Mouse (Mus musculus) monocyte, adult 2 months (primary cell): ENCODE data around the gene Pde9a.

Source experiments
- DNase-seq, 2 experiments: peaks; one replicate each; pipeline ENCODE4 v3.0.0; 2022; ENCODE audit warnings: low spot score in 2 of 2, low read depth in 1 of 2

The Pde9a gene

DNA sequence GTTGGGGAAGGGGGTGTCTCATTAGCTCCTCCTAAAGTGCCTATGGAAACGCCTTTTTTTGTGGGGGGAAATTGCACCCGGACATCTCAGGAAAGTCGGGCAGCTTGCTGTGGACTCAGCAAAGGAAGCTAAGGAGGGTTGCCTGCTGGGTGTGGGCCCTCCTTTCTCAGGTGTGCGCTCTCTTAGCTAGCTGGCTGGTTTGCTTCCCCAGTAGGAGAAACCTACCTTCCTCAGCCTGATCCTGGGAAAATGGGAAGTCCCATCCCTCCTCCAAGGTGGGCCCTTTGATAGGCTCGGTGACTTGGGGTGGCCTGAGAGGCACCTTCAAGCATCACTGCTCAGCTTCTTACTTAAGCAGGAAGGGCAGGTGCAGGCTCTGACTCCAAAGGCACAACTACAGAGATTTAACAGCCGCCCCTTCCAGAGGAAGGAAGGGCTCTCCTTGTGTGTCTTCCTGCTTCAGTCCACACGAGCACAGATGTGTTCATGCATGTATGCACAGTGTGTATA lies 811 bp downstream of the Pde9a start:
- DNase-seq, result no peak

DNA sequence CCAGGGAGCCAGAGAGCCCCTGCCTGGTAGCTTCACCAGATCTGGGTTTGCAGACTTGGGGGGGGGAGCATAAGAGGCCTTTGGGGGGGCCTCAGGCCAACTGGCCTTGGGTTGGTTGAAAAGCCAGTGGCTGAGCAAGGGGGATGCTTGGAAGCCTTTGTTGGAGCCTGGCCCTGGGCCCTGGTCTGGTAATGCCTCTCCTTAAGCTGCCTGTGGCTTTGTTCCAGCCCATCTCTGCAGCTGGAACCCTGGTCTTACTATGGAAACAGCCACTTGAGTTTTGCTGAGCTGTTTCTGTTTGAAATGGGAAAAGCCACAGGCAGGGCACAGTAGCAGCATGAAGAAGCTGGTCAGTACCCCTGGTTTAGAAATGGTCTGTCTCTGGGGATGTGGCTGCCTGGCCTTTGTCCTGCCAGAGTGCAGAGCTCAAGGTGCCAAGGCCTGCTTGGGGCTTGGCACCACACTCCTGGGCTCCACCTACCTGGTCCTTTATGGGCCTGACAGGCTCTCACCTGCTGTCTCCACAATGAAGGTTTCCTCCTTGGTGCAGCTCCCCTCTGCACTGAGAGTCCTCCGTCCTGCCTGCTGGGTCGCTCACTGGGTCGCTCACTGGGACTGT lies 3.5 kb downstream of the Pde9a start:
- DNase-seq, result no peak

DNA sequence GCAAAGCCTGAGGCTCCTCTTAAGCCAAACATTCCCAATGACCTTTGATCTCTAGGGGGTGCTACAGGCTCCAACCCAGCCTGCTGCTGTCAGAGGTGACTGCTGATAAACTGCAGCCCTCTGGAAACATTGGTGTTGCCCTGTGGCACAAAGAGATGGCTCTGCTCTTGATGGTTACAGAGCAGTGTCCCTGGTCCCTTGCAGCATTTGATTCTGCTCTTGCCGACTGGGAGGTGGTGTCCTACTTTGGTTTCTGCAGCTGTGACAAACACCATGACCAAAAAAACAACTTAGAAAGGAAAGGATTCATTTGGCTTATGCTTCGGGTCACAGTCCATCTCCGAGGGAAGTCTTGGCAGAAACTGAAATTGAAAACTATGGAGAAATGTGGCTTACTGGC lies 5.5 kb downstream of the Pde9a start:
- no peak for DNase-seq

DNA sequence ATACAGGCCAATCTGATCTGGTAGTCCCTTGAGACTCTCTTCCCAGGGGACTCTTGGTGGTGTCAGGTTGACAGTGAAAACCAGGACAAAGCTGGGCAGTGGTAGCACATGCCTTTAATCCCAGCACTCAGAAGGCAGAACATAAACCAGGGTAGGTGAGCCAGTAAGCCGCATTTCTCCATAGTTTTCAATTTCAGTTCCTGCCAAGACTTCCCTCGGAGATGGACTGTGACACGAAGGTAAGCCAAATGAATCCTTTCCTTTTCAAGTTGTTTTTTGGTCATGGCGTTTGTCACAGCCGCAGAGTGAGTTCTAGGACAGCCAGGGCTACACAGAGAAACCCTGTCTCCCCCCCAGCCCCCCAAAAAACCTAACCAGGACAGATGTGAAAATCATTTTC lies 6.0 kb downstream of the Pde9a start:
- DNase-seq, result no peak

DNA sequence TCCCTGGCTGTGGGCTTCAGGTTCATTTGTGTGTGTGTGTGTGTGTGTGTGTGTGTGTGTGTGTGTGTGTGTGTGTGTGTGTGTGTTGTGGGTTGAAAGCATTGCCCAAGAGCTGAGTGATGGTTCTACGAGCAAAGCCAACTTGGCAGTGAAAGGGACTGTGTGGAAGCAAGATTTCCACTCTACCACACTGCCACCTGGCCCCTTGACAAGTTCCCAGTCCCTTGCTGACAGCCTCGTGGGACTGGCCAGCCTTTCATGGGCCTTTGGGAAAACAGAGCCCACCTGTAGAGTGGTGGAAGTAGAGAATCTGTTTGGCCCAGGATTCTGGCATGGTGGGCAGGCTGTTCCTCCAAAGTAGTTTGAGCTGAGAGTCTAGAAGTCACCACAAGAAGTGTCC lies 7.8 kb downstream of the Pde9a start:
- DNase-seq, result no peak

DNA sequence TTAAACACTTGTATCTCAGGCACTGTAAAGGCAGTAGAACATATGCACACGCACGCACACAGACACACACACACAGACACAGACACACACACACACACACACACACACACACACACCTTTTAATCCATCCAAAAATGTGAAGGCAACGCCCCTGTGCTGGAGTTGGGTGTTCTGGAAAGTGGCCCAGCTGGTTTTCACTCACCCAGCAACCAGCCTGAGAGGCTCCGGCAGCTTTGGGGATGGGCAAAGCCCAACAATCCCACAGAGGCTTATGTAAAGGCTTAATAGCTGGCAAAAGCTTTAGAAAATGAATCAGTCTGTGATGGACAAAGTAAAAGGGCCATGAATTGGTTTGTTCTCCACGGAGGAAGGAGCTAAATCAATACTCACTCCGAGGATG lies 14.3 kb downstream of the Pde9a start:
- no peak for DNase-seq

DNA sequence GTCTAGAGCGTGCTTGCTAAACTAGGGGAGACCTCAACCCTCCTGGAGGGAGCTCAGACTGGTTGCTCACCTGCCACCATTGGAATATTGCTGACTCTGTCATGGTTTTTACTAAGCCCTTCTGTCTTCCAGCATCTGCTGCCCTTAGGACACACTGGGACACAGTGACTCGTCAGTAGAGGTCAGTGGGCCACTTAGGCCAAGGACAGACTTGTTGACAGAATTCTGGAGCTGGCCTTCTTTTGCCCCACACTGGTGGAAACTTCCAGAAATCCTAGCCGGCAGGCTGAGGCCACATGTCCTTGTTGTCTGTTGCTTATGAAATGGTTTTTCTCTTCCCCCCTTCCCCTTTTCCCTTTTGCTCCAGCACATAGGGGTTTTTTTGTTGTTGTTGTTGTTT lies 15.2 kb downstream of the Pde9a start:
- DNase-seq, result no peak

DNA sequence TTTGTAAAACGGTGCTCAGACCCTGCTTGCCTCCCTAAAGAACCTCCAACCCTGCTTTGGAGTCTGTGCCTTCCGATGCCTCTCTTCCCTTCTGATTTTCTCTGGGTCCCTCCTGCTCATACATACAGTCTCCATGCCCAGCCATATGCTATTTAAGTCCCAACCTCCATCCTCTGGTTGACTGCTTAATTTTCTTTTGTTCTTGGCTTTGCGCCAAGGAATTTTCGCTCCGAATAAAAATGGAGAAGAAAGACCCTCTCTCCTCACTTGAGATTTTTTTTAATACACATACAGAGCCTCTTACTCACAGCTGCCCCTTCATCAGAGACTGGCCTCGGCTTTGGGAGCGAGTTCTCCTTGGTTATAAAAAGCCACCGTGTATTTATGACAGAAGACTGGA lies 16.7 kb downstream of the Pde9a start:
- no peak for DNase-seq

DNA sequence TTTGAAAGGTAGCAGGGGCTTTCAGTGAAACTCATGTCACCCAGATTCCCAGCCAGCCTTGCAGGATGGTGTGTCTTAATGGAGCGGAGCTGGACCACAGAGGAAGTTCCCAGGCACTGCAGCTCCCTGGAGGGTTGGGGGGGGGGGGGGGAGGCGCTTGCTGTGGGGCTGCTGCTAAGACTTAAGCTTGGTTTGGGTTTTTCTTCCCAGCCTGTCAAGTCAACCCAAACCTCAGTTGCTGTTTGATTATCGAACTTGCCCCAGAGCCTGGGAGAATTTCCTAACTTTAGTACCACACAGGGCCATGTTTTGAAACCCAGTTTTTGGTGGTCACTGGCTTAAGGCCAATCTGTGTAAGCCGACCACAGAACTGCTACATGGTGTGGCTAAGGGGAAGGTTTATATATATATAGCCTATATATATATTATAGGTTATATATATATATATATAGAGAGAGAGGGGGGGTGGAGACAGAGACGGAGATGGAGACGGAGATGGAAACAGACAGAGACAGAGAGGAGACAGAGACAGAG lies 19.8 kb downstream of the Pde9a start:
- DNase-seq, result no peak

DNA sequence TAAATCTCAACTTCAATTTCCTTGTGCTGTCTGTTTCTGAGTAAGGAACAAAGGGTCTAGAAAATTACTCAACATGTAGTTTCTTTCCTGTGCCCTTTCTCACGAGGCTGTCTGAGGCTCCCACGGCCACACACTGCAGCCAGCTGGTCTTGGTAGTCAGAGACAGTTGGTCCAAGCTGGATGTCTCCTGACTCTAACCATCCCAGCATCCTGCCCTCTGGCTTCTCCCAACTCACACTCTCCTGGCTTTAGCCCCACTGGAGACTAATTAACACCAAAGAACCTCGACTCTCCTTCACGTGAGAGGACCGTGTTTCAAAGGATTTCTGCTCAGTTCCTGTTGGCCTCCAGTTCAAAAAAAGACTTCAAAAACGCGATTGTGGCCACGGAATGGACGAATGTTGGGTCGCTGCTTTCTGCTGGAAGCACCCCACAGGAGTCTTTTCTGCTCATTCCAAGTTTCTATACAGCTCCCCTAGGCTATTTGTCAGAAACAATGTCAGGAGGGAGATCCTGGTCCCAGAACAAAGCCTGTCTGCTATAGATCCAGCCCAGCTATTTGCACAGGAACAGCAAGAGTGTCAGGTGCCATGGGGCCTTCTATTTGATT lies 23.8 kb downstream of the Pde9a start:
- no peak for DNase-seq

DNA sequence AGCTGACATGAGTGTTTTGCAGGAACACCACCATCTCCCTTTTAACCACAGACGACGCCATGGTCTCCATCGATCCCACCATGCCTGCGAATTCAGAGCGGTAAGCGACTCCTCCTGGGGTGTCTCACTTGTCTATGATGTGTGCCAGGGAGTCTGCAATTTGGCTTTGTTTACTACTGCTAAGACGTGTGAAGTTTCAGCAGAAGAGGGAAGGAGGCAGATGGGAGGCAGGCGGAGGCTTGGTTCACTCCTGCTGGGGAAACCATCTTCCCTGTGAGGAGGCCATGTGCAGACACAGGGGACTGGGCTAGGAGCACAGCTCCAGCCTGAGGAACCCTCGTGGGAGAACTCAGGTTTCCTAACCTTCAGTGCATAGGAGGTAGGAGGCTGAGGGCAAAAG lies 29.2 kb downstream of the Pde9a start:
- DNase-seq, result no peak

DNA sequence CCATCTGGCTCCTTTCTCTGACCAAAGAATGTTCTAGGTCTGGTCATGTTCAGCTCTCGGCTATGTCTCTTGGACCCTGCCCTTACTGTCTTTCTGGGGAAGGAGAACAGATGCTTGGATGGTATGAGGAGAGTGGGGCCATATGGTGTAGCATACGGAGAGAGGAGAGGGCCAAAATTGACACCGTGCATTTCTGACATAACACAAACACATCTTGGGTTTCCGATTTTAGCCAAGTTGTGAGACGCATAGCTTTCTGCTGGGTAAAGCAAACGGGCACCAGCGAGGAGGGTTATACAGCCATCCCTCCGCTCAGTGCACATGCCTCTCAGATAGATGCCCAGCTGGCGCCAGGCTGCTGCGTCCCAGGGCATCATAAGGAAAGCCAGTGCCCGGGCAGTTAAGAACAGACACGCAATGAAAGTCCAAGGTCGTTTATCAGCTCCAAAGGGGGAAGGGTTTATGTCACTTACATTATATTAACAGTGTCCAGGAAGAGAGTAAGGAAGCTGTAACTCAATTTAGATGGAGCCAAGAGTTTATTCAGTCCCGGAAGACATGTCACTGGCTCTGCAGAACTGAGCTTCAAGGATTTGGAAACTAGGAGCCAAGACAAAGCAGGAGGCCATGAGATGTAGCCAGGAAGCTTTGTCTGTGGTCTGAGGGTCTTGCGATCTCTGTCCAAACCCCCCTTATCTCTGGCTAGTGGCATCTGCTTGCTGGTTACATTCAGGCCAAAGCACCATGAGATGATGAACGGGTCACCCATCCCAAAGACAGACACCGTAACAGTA lies 33.0 kb downstream of the Pde9a start:
- no peak for DNase-seq

DNA sequence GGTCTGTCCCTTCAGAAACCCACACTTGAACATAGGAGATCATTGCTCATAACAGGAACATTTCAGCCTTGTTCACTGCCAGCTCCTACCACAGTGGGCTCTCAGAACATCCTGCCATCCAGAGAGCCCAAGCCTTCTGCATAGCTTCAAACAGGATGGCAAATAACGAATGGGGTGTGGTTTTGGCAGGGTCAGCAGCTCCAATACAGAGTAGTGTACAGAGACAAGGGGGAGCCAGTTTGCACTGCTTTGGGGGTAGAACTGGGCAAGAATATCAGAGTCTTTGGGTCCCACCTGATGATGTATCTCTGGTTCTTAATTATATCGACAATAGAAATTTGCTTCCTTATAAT lies 33.6 kb downstream of the Pde9a start:
- DNase-seq, result no peak

DNA sequence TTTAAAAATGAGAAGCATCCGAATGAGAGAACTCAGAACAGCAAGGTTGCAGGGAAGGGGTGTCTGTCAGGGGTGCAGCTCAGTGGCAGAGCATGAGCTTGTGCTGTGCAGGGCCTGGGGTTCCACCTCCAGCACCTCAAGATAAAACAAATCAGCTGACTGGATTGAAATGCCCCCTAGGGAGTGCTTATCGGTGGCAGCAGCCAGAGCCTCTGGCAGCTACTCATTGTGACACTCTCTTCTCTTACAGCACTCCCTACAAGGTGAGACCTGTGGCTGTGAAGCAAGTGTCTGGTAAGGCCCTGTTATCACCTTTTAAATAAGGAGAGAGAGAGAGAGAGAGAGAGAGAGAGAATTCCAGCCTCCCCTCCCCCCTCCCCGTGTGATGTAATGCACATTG lies 34.0 kb downstream of the Pde9a start:
- DNase-seq, result no peak

DNA sequence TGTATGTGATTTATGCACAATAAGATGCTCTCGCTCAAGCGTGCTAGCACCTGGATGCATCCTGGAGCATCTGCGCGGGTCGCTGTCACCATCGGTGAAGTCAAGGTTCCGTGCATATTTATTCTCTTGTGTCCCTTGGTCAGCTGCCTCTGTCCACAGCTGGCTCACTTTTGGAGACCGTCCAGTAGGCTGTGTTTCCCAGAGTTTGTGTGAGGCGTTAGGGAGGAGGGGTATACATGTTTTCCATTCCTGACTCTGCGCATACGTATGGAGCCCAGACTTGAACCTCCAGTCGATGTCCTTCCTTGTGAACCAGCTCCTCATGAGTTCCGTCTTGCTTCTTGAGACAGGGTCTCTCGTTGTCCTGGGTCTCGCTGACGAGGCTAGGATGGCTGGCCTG lies 34.6 kb downstream of the Pde9a start:
- no peak for DNase-seq

DNA sequence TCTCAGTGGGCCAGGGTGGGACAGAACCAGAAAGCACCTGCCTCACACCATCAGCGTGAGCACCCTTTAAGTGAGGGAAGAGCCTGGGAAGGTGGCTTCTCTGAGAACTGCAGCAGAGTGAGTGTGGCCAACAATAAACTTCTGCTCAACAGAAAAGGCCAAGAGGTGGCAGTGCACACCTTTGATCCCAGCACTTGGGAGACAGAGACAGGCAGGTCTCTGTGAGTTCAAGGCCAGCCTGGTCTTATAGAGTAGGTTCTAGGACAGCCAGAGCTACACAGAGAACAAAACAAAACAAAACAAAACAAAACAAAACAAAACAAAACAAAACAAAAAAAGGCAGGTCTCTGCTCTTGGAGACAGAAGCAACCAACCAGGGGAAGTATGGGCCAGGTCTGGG lies 36.4 kb downstream of the Pde9a start:
- no peak for DNase-seq

DNA sequence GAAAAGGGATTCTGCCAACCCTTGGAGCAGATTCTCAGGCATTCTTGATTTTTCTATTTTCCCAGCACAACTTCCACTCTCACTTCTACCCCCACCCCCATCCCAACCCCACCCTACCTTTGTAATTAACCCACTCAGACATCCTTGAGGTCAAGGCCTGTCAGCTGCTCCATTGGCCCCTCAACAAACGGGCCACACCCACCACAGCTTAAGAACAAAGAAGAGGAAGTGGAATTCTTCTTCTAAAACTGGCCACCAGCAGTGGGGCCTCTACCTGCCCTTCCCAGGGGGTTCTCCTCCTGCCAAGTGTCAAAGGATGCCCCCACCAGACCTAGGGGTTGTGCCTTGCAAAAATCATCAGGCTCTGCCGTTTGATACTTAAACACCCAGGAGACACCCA lies 37.0 kb downstream of the Pde9a start:
- DNase-seq, result no peak

DNA sequence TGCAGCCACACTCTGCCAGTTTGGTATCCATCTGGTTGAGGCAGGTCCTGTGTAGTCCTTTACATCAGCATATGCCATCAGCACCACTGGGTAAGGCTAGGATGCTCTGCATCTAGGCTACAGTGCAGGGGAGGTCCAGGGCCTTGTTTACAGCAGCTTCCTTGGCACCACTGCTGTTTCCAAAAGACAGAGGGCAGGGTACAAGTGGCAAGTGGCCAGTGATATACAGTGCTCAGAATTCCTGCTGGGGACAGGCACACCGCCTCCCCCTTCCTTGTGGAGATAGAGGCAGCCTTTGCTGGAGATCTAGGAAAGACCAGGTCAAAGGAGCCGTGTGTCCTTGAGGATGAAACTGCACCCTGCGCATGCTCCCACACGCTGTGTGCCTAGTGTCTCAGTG lies 38.3 kb downstream of the Pde9a start:
- DNase-seq, result no peak

DNA sequence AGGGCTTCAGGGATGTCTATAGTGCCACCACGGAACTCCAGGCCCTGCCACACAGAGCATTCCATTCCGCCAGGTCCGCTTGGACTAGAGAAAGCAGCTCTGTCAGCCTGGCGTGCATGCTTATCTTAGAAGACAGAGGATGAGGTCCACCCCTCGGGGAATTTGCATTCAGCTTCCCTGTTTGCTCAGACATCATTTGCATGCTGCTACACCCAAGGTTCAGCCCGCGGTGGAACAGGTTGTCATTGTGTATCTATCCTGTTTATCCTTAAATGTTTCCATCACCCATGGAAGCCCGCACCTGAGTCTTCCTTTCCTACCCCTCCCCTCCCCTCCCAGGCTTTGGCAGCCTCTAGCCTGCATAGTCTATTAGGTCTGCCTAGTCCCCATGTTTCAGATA lies 38.8 kb downstream of the Pde9a start:
- DNase-seq, result no peak

DNA sequence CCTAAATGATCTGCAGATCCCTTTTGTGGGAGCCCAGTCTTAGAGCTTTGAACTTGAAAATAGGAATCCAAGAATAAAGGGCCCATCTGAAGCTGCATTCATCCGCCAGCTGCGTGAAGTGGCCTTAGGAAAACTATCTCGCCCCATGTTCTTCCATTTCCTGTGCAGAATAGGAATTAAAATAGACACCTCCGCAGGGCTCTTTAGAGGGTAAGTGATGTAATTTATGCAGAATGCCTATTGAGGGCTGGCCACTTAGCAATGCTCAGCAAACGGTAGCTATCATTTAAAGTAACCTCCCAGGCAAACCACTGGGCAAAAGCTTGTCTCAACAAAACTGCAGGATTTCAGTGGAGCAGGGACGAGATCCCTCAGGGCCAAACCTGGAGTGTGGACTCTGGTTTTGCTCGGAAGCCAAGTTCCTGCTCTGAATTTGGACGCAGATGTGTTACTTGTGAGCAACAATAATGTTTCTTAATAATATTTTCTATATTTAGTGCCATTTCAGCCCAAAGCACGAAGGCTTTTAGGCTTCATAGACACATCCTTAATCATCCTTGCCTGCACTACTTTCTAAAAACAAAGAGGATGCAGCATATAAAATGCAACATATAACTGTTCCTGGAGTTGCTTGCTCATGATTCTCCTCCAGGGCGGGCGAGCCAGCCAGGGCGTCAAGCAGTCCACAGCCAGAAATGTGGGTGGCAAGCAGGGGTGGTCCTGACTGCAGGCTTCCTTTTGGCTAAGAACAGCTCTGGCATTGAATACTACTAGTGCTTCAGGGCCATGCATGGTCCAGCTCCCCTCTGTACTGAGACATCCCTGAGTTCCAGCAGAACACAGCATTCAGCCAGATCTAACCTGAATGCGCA lies 40.1 kb downstream of the Pde9a start:
- no peak for DNase-seq

DNA sequence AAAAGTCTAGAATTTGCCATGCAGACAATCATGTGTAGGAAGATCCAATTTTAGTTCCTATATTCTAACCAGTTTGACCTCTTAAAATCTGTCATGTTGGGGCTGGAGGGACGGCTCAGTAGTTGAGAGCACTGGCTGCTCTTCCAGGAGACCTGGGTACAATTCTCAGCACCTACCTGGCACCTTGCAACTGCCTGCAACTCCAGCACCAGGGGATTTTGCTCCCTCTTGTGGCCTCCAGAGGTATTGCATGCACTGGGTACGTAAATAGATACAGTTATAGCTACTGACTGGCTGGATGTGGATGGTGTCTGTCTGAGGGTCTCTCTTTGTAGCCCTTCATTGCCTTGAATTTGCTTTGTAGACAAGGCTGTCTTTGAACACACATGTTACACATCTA lies 43.4 kb downstream of the Pde9a start:
- no peak for DNase-seq
